Mouse (Mus musculus): Measurements from ENCODE around the gene 2310034G01Rik. TPM values are rescaled to one million over a fixed set of nuclear protein-coding genes. Genes with fewer than 3 reads are reported as not detected.
A peak's percentile ranks its signal among the peaks of the same experiment; 100 is the strongest.

The 2310034G01Rik gene
- polyA plus RNA-seq, 1 experiment from 2014 or later: 3.1 TPM

GRCm38 (mm10) chr19:46395109-46396009 is 45.3 kb upstream of the 2310034G01Rik start, which contains the start of gene Actr1a:
Actr1a (minus strand) TSS chr19:46395748.
- peak; percentile 99 for DNase-seq
- WGBS: under 1% methylated on average over 51 of the region's 51 CpGs
- peak; percentile 92 for ATAC-seq (ENCODE audit: low FRiP score, low TSS enrichment)
- no peaks in the 10 kb centered on the region for H3K36me3 ChIP-seq (ENCODE audit: control insufficient read depth, insufficient read depth, low read length)
- H3K9me3 ChIP-seq (ENCODE audit: control insufficient read depth, low read length): no peaks in the 10 kb centered on the region
- H3K9ac ChIP-seq (replicated peaks; ENCODE audit: low read length): peak within 1 kb of the TSS; percentile 94
- peak within 1 kb of the TSS; percentile 86 for H3K27ac ChIP-seq (replicated peaks; ENCODE audit: low read depth, low read length)
- peaks cover 41% of the 10 kb centered on the region for H3K4me1 ChIP-seq (ENCODE audit: control insufficient read depth, insufficient read depth, low read length)
- no peaks in the 10 kb centered on the region for H3K27me3 ChIP-seq (ENCODE audit: control insufficient read depth, insufficient read depth, low read length)
- H3K4me2 ChIP-seq (ENCODE audit: low read length): peak within 1 kb of the TSS; percentile 96
- H3K4me3 ChIP-seq (replicated peaks; ENCODE audit: low read depth, low read length): peak within 1 kb of the TSS; percentile 90

- H3K4me2 ChIP-seq (ENCODE audit: low read length): peak overlapping the region; percentile 96
- H3K36me3 ChIP-seq (ENCODE audit: control insufficient read depth, insufficient read depth, low read length): no peaks in the 10 kb centered on the region
- H3K4me1 ChIP-seq (ENCODE audit: control insufficient read depth, insufficient read depth, low read length): peaks cover 41% of the 10 kb centered on the region
- H3K9me3 ChIP-seq (ENCODE audit: control insufficient read depth, low read length): no peaks in the 10 kb centered on the region
- no peaks in the 10 kb centered on the region for H3K27me3 ChIP-seq (ENCODE audit: control insufficient read depth, insufficient read depth, low read length)
- H3K4me3 ChIP-seq (replicated peaks; ENCODE audit: low read depth, low read length): peak overlapping the region; percentile 90
- no peak for DNase-seq
- peak overlapping the region; percentile 60 for H3K9ac ChIP-seq (replicated peaks; ENCODE audit: low read length)
- ATAC-seq (ENCODE audit: low FRiP score, low TSS enrichment): no peak
- H3K27ac ChIP-seq (replicated peaks; ENCODE audit: low read depth, low read length): no peak overlapping the region
- 7% methylated on average over 10 of the region's 10 CpGs for WGBS
These were observed 44.6 kb upstream of the 2310034G01Rik start for GRCm38 (mm10) chr19:46394712-46395108.

DNA sequence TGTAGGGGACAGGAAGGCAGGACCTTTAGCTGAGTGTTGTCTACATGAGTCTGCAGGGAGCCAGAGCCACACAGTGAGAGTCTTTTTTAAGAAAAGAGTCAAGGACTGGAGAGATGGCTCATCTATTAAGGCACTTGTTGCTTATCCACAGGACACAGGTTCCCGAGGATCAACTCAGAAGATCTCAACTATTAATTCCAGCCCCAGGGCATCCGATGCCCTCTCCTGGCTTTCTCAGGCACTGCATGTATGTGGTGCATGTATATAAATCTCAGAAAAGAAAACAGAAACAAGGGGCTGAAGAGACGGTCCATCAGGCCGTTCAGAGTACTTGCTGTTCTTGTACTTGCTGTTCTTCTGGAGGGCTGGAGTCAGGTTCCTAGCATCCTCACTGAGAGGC is 41.9 kb upstream of the 2310034G01Rik start:
- Histone ChIP-seq H3K27me3 (ENCODE audit: control insufficient read depth, insufficient read depth, low read length) (no peaks in the 10 kb centered on the region), H3K4me2 (ENCODE audit: low read length) (no peak overlapping the region), H3K9me3 (ENCODE audit: control insufficient read depth, low read length) (no peaks in the 10 kb centered on the region), H3K9ac (replicated peaks; ENCODE audit: low read length) (no peak overlapping the region), H3K36me3 (ENCODE audit: control insufficient read depth, insufficient read depth, low read length) (peaks cover 14% of the 10 kb centered on the region), H3K4me3 (replicated peaks; ENCODE audit: low read depth, low read length) (no peak overlapping the region), H3K4me1 (ENCODE audit: control insufficient read depth, insufficient read depth, low read length) (peaks cover 21% of the 10 kb centered on the region), H3K27ac (replicated peaks; ENCODE audit: low read depth, low read length) (no peak overlapping the region)
- DNase-seq: peak; percentile 50
- WGBS: 40% methylated on average over 4 of the region's 4 CpGs
- no peak for ATAC-seq (ENCODE audit: low FRiP score, low TSS enrichment)

- peaks cover 15% of the 10 kb centered on the region for H3K4me1 ChIP-seq (ENCODE audit: control insufficient read depth, insufficient read depth, low read length)
- ATAC-seq (ENCODE audit: low FRiP score, low TSS enrichment) (no peak), DNase-seq (no peak)
- H3K4me2 ChIP-seq (ENCODE audit: low read length): no peak overlapping the region
- no peaks in the 10 kb centered on the region for H3K27me3 ChIP-seq (ENCODE audit: control insufficient read depth, insufficient read depth, low read length)
- no peak overlapping the region for H3K4me3 ChIP-seq (replicated peaks; ENCODE audit: low read depth, low read length)
- H3K27ac ChIP-seq (replicated peaks; ENCODE audit: low read depth, low read length): no peak overlapping the region
- H3K9me3 ChIP-seq (ENCODE audit: control insufficient read depth, low read length): no peaks in the 10 kb centered on the region
- WGBS: 85% methylated on average over 5 of the region's 5 CpGs
- H3K36me3 ChIP-seq (ENCODE audit: control insufficient read depth, insufficient read depth, low read length): peaks cover 28% of the 10 kb centered on the region
- H3K9ac ChIP-seq (replicated peaks; ENCODE audit: low read length): no peak overlapping the region
These were observed 39.8 kb upstream of the 2310034G01Rik start for GRCm38 (mm10) chr19:46389872-46390271.

DNA sequence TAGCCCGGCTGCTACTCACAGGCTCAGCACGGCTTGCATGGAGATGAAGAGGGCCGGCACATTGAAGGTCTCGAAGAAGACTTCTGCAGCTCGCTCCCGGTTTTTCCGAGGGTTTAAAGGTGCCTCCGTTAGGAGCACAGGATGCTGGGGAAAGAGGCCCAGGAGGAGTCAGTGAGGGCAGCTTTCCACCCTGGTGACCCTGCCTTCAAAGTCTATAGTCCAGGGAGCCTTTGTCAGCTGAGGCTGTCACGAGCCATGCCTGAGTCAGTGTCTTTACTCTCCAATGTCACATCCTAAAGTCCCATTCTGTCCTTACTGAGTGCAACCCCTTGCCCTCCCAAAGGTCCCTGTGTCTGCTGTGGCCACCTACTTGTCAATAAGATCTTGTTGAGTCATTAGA is 32.2 kb upstream of the 2310034G01Rik start:
- ATAC-seq (ENCODE audit: low FRiP score, low TSS enrichment): no peak
- Histone ChIP-seq H3K36me3 (ENCODE audit: control insufficient read depth, insufficient read depth, low read length) (peaks cover 91% of the 10 kb centered on the region), H3K9ac (replicated peaks; ENCODE audit: low read length) (no peak overlapping the region), H3K4me2 (ENCODE audit: low read length) (no peak overlapping the region), H3K27me3 (ENCODE audit: control insufficient read depth, insufficient read depth, low read length) (no peaks in the 10 kb centered on the region), H3K4me1 (ENCODE audit: control insufficient read depth, insufficient read depth, low read length) (no peaks in the 10 kb centered on the region), H3K4me3 (replicated peaks; ENCODE audit: low read depth, low read length) (no peak overlapping the region), H3K9me3 (ENCODE audit: control insufficient read depth, low read length) (no peaks in the 10 kb centered on the region), H3K27ac (replicated peaks; ENCODE audit: low read depth, low read length) (no peak overlapping the region)
- WGBS: 92% methylated on average over 9 of the region's 9 CpGs
- DNase-seq: no peak

- Histone ChIP-seq H3K4me3 (replicated peaks; ENCODE audit: low read depth, low read length) (no peak overlapping the region), H3K36me3 (ENCODE audit: control insufficient read depth, insufficient read depth, low read length) (peaks cover 49% of the 10 kb centered on the region), H3K4me2 (ENCODE audit: low read length) (no peak overlapping the region), H3K4me1 (ENCODE audit: control insufficient read depth, insufficient read depth, low read length) (no peaks in the 10 kb centered on the region), H3K9me3 (ENCODE audit: control insufficient read depth, low read length) (no peaks in the 10 kb centered on the region), H3K27me3 (ENCODE audit: control insufficient read depth, insufficient read depth, low read length) (no peaks in the 10 kb centered on the region), H3K27ac (replicated peaks; ENCODE audit: low read depth, low read length) (no peak overlapping the region), H3K9ac (replicated peaks; ENCODE audit: low read length) (no peak overlapping the region)
- 81% methylated on average over 4 of the region's 4 CpGs for WGBS
- ATAC-seq (ENCODE audit: low FRiP score, low TSS enrichment) (no peak), DNase-seq (no peak)
These were observed 25.8 kb upstream of the 2310034G01Rik start for GRCm38 (mm10) chr19:46375891-46376290.

GRCm38 (mm10) chr19:46375489-46375888 is 25.4 kb upstream of the 2310034G01Rik start:
- no peaks in the 10 kb centered on the region for H3K4me1 ChIP-seq (ENCODE audit: control insufficient read depth, insufficient read depth, low read length)
- no peak overlapping the region for H3K4me3 ChIP-seq (replicated peaks; ENCODE audit: low read depth, low read length)
- DNase-seq (peak; percentile 41), ATAC-seq (ENCODE audit: low FRiP score, low TSS enrichment) (no peak)
- no peak overlapping the region for H3K27ac ChIP-seq (replicated peaks; ENCODE audit: low read depth, low read length)
- H3K27me3 ChIP-seq (ENCODE audit: control insufficient read depth, insufficient read depth, low read length): no peaks in the 10 kb centered on the region
- H3K36me3 ChIP-seq (ENCODE audit: control insufficient read depth, insufficient read depth, low read length): peaks cover 45% of the 10 kb centered on the region
- WGBS: 65% methylated on average over 5 of the region's 5 CpGs
- H3K9me3 ChIP-seq (ENCODE audit: control insufficient read depth, low read length): no peaks in the 10 kb centered on the region
- no peak overlapping the region for H3K9ac ChIP-seq (replicated peaks; ENCODE audit: low read length)
- H3K4me2 ChIP-seq (ENCODE audit: low read length): no peak overlapping the region

DNA sequence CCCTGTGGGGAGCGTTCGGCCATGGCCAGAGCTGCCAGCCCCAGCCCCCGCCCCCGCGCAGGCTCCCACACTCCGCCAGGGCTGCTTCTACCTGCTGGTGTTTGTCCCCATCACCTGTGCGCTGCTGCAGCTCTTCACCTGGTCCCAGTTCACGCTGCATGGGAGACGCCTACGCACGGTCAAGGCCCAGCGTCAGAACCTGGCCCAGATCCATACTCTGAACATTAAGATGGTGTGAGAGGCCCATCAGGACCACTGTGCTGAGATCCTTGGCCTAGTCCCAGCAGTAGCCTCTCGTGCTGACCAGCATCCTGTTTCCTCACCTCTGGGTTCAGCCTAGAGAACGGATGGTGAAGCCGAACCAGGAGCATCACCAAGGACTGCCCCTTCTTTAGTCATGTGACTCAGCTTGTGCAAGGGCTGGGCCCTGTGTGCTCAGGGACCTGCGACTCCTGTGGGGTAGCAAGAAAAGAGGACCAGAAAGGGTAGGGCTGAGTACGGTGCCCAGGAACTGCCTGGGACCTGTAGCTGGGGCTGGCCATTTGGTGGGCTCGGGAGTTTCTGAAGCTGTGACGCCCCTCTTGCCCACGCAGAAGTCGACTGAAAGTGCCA is 24.5 kb upstream of the 2310034G01Rik start:
- Histone ChIP-seq H3K4me3 (replicated peaks; ENCODE audit: low read depth, low read length) (no peak overlapping the region), H3K4me1 (ENCODE audit: control insufficient read depth, insufficient read depth, low read length) (no peaks in the 10 kb centered on the region), H3K9ac (replicated peaks; ENCODE audit: low read length) (no peak overlapping the region), H3K27me3 (ENCODE audit: control insufficient read depth, insufficient read depth, low read length) (no peaks in the 10 kb centered on the region), H3K4me2 (ENCODE audit: low read length) (no peak overlapping the region), H3K27ac (replicated peaks; ENCODE audit: low read depth, low read length) (no peak overlapping the region), H3K9me3 (ENCODE audit: control insufficient read depth, low read length) (no peaks in the 10 kb centered on the region), H3K36me3 (ENCODE audit: control insufficient read depth, insufficient read depth, low read length) (peaks cover 36% of the 10 kb centered on the region)
- ATAC-seq (ENCODE audit: low FRiP score, low TSS enrichment) (no peak; the same call in 1 of the 2 replicates), DNase-seq (no peak)
- WGBS: 44% methylated on average over 21 of the region's 21 CpGs
